In the genomic region with DNA sequence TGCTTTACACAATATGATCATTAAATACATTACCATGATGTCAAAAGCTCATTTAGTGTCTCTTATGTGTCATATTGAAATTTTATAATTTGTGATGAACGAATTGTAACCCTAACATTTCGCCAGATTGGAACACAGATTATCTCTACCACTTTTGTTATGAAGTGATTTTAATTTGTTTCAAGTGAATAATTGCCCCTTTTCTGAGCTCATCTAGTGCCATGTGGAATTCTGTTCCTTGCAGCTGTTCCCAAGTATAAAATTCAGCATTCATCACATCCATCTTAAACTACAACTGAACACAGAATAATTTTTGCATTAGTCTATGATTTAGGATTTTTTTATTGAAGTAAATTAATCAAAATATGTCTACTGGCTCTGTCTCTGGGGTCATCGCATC, we compare ENCODE assay signal across 28 mouse cellular contexts.
"Had no signal": no experiment of that assay in that cellular context is flagged by ENCODE, and none has a peak within 500 bp of the region (broad histone marks: within the 10 kb centered on the region; RNA-seq: fewer than 3 reads in every experiment).

No protein-coding gene starts in this region.

- H3K4me3 ChIP-seq: gastrocnemius, adult 2 months; heart, embryonic 10.5 days; heart, embryonic 12.5 days; hindbrain, embryonic 10.5 days; hindbrain, embryonic 12.5 days; intestine, embryonic 15.5 days; left cerebral cortex, adult 2 months; limb, embryonic 10.5 days; limb, embryonic 12.5 days; liver, embryonic 13.5 days; liver, embryonic 15.5 days had no signal

- H3K27me3 ChIP-seq: heart, embryonic 12.5 days; hindbrain, embryonic 12.5 days; intestine, embryonic 15.5 days; limb, embryonic 12.5 days; liver, embryonic 13.5 days; liver, embryonic 15.5 days had no signal

- ATAC-seq: hindbrain, embryonic 16.5 days; inflammation-experienced regulatory T-cells, adult 6 months; intestine, embryonic 15.5 days; intestine, postnatal 0 days; liver, postnatal 0 days had no signal

- H3K4me2 ChIP-seq: heart, embryonic 12.5 days; hindbrain, embryonic 12.5 days; hindbrain, embryonic 14.5 days; intestine, embryonic 15.5 days; limb, embryonic 12.5 days; liver, embryonic 11.5 days; liver, embryonic 13.5 days; liver, embryonic 15.5 days had no signal

- H3K27ac ChIP-seq: gastrocnemius, adult 2 months; heart, embryonic 10.5 days; hindbrain, embryonic 10.5 days; hindbrain, embryonic 12.5 days; hindbrain, embryonic 14.5 days; intestine, embryonic 15.5 days; left cerebral cortex, adult 2 months; limb, embryonic 10.5 days; limb, embryonic 12.5 days; liver, embryonic 13.5 days; liver, embryonic 15.5 days had no signal

- H3K9me3 ChIP-seq: heart, embryonic 10.5 days; heart, embryonic 12.5 days; hindbrain, embryonic 10.5 days; hindbrain, embryonic 12.5 days; intestine, embryonic 15.5 days; limb, embryonic 10.5 days; limb, embryonic 12.5 days; liver, embryonic 13.5 days; liver, embryonic 15.5 days had no signal

- H3K9ac ChIP-seq: heart, embryonic 12.5 days; hindbrain, embryonic 12.5 days; hindbrain, embryonic 14.5 days; intestine, embryonic 15.5 days; limb, embryonic 12.5 days; liver, embryonic 13.5 days; liver, embryonic 15.5 days; liver, postnatal 0 days had no signal

- H3K4me1 ChIP-seq: heart, embryonic 10.5 days; heart, embryonic 12.5 days; hindbrain, embryonic 12.5 days; intestine, embryonic 15.5 days; limb, embryonic 10.5 days; limb, embryonic 12.5 days; liver, embryonic 13.5 days; liver, embryonic 15.5 days had no signal

- H3K36me3 ChIP-seq: heart, embryonic 10.5 days; heart, embryonic 12.5 days; hindbrain, embryonic 10.5 days; hindbrain, embryonic 12.5 days; intestine, embryonic 15.5 days; limb, embryonic 10.5 days; limb, embryonic 12.5 days; liver, embryonic 13.5 days; liver, embryonic 15.5 days had no signal

- DNase-seq: gastrocnemius, adult 2 months; gastrocnemius, postnatal 10 days; gastrocnemius, postnatal 25 days; heart, adult 18-20 months; heart, postnatal 10 days; heart, postnatal 4 days; kidney, adult 18-20 months; kidney, adult 8-10 months; kidney, postnatal 10 days; kidney, postnatal 25 days; kidney, postnatal 4 days; liver; liver, embryonic 13.5 days; liver, postnatal 0 days had no signal
